Mouse (Mus musculus) A20 (cell line): ENCODE results near the gene Relb.
A peak's percentile ranks its signal among the peaks of the same experiment; 100 is the strongest.

ENCODE experiments used
- DNase-seq: peaks from one replicate; pipeline ENCODE4 v3.0.0-alpha.2; 2011; ENCODE audit warnings: low read depth, low spot score

The Relb gene

DNA sequence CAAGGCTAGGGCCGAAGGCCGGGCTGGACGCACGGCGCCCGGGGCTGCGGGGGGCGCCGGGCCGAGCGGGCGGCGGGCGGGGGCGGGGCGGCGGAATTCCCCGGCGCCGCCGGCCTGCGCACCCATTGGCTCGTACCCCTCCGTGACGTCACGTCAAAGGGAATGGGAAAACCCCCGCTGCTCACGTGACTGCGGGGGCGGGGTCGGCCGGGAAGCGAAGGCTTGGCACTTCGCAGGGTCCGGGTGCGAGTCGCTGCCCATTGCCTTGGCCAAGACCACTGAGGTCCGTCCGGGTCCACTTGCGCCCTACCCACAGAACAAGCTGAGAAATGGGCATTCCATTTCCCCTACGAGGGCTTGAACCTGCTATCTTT is at the start of gene Relb:
Gene Relb (minus strand): TSS at position 78 of the 374 bp plus-strand sequence.
- peak; percentile 91 for DNase-seq

- no peak for DNase-seq
These were observed 49.7 kb upstream of the Relb start for GRCm38 (mm10) chr7:19678901-19679300.

DNA sequence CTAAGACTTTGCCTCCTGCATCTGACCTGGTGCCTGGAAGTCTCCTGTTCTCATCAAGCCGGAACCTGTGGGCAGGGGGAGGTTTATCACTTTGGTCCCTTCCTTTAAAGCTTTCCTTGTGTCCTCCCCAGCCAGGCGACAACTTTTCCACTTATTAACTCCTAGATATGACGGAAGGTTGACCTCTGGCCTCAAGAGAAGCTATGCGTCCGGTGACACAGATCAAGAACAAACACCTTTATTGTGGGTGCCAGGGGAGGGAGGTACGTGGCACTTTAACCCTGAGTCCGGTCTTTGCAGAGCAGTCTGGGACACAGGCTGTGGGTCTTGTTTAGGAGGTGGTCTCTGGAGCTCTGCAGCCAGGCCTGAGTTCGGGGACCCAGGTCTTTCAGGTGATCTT is 48.6 kb upstream of the Relb start, which contains the start of gene Apoc2:
Gene Apoc2 (minus strand): TSS at position 70 of the 400 bp plus-strand sequence.
- no peak for DNase-seq

DNA sequence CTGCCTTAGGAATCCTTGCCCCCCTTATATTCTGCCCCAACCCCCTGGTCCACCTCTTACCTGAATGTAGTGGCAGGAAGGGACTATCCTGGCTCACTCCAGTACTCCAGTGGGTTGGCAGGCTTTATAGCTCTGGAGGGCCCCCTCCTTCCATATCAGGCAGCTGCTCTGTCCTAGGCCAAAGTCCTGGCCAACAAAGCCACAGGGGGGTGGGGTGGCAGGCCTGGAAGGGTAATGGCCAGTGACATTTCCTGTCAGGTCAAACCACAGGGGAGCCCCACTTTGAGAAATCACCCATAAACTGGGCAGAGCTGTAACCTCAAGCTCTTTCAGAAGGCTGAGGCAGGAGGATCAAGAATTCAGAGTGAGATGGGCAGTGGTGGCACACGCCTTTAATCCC is 47.4 kb upstream of the Relb start:
- no peak for DNase-seq

DNA sequence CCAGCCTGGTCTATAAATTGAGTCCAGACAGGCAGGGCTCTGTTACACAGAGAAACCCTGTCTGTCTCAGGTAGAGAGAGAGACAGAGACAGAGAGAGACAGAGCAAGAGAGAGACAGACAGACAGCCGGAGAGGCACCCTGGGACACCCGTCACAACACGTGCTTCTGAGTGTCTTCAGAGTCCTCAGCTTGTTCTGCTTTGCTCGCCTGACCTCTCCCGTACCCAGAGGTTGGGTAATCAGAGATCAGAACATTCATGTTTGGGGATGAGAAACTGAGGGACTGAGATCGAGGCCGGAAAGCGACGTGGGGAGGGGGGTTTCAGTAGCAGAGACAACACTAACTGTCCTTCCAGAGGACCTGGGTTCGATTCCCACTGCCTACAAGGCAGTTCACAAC is 46.6 kb upstream of the Relb start:
- DNase-seq, result no peak

- DNase-seq, result no peak
These were observed 44.0 kb upstream of the Relb start for GRCm38 (mm10) chr7:19673083-19673699.

DNA sequence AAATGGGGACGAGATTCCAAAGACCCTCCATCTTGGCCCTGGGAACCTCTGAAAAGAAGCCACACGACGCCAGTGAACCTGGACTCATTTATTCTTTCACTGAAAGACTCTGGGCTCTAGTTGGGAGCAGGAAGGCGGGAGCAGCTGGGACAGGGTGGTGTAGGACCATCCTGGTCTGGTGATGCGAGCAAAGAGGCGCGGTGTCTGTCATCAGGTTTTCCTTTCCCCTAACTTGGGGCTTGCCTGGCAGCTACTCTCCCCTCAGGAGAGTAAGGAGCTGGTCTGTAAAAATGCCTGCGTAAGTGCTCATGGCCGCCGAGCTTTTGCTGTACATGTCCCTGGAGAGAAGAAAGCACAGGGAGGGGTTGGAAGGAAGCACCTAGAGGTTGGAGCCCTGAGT is 42.3 kb upstream of the Relb start:
- DNase-seq, result no peak

GRCm38 (mm10) chr7:19668947-19669721 is 39.9 kb upstream of the Relb start:
- peak; percentile 94 for DNase-seq

GRCm38 (mm10) chr7:19667434-19667833 is 38.2 kb upstream of the Relb start:
- peak; percentile 87 for DNase-seq

GRCm38 (mm10) chr7:19666750-19667149 is 37.5 kb upstream of the Relb start:
- DNase-seq, result peak; percentile 68

GRCm38 (mm10) chr7:19664955-19665841 is 36.0 kb upstream of the Relb start, which contains the start of gene Clptm1:
Clptm1 (minus strand) TSS chr7:19665033.
- peak; percentile 99 for DNase-seq

DNA sequence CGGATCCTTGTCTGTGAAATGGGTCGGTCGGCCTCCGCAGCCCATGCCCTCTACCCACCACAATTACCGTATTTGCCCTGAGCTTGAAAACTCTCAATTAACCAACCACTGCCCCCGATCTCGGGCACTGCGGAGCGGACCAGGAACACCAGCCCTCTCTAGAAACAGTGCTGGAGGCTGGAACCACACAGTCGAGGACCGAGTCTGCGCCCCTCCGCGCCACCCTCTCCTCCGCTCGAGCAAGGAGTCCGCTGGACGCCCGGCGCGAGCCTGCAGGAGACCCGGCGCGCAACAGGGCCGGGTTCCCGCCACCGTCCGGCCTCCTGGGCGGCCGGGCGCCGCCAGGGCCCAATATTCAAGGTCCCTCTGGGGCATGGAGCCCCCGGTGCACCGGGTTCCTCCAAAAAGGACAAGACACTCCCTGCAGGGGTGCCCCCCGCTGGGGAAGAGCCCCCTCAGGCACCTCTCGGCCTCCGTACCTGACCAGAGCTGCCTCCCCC is 35.3 kb upstream of the Relb start:
- DNase-seq, result no peak

DNA sequence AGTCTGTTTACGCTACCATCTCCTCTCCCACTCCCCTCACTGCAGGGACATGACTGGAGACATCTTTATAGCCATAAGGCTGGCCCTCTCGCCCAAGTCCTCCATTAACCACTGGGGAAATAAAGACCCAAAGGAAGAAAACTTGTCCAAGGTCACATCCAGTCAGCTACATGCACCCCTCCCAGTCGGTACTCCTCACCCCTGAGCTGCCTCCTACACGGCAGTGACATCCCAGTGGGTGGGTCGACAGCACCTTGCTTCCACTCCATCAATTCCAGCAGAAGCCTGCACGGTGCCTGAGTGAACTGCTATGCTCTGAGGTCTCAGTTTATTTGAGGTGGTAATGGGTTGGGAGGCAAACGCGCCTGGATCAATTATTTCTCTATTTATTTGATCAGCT is 34.7 kb upstream of the Relb start:
- no peak for DNase-seq

GRCm38 (mm10) chr7:19652614-19653013 is 23.4 kb upstream of the Relb start:
- DNase-seq, result no peak

DNA sequence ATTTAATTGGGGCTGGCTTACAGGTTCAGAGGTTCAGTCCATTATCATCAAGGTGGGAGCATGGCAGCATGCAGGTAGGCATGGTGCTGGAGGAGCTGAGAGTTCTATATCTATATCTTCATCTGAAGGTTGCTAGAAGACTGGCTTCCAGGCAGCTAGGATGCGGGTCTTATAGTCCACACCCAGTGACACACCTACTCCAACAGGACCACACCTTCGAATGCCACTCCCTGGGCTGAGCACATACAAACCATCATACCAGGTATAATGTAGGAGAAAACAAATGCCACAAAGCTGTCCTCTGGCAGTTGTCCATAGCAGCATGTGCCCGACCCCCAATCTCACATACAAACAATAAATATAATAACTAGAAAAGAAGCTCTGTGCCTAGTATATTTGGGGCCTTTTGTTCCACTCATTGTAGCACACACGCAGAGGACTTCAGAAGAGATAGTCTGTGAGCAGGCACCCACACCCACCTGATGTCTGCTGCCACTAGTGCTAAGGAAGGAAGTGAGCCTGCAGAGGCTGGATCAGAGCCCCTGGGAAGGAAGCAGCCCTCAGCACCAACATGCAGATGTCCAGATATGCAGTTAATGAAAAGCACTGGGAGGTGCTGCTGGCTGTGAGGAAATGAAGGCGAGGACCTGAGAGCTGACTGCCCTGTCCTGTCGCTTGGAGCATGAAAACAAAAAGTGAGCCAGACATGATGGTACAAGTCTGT is 22.0 kb upstream of the Relb start:
- DNase-seq, result no peak

GRCm38 (mm10) chr7:19641223-19641622 is 12.0 kb upstream of the Relb start:
- no peak for DNase-seq

GRCm38 (mm10) chr7:19635074-19635827 is 6.0 kb upstream of the Relb start:
- no peak for DNase-seq

GRCm38 (mm10) chr7:19634591-19634990 is 5.4 kb upstream of the Relb start:
- no peak for DNase-seq

GRCm38 (mm10) chr7:19633855-19634254 is 4.6 kb upstream of the Relb start:
- no peak for DNase-seq

GRCm38 (mm10) chr7:19633197-19633596 is 4.0 kb upstream of the Relb start:
- no peak for DNase-seq

- no peak for DNase-seq
These were observed 3.5 kb upstream of the Relb start for GRCm38 (mm10) chr7:19632720-19633119.
